Mouse (Mus musculus) T-helper 2 cell (primary cell): ENCODE data around the gene Popdc2.
"Not testable (repeated sequence)": the region's sequence is repeated elsewhere in the genome, so short reads cannot be mapped to it uniquely, and the experiment has no call there.

Experiments
- in situ Hi-C: fragments of 300-600 bp; cut with MboI, MseI; formaldehyde crosslinking; loops from one replicate; pipeline ENCODE4 v1.15.1; 2025; ENCODE audit warnings: high pct_unique_total_duplicates

Popdc2 gene

GRCm38 (mm10) chr16:38361933-38362332, at the start of gene Popdc2:
Popdc2 (plus strand) TSS chr16:38362209.
- in situ Hi-C loops: no loop called here

GRCm38 (mm10) chr16:38318492-38318891, 43.5 kb upstream of the Popdc2 start:
- in situ Hi-C loops: no loop called here

GRCm38 (mm10) chr16:38319087-38319486, 42.9 kb upstream of the Popdc2 start:
- in situ Hi-C loops: no loop called here

GRCm38 (mm10) chr16:38321452-38321935, 40.5 kb upstream of the Popdc2 start:
- in situ Hi-C loops: loop anchor here (5.0 kb wide), 1 partner anchor 161 kb away; no protein-coding TSS in a partner anchor

- in situ Hi-C loops: loop anchor here (5.0 kb wide), 1 partner anchor 158 kb away; no protein-coding TSS in a partner anchor
Measured at GRCm38 (mm10) chr16:38324311-38324710, 37.7 kb upstream of the Popdc2 start.

- in situ Hi-C loops: no loop called here
Measured at GRCm38 (mm10) chr16:38326778-38327397, 35.1 kb upstream of the Popdc2 start.

- in situ Hi-C loops: no loop called here
Measured at GRCm38 (mm10) chr16:38329340-38329739, 32.7 kb upstream of the Popdc2 start.

- in situ Hi-C loops: no loop called here
Measured at GRCm38 (mm10) chr16:38334431-38334830, 27.6 kb upstream of the Popdc2 start.

- in situ Hi-C loops: not testable (repeated sequence)
Measured at GRCm38 (mm10) chr16:38338077-38338476, 23.9 kb upstream of the Popdc2 start.

- in situ Hi-C loops: no loop called here
Measured at GRCm38 (mm10) chr16:38341396-38342324, 20.3 kb upstream of the Popdc2 start, which contains the start of gene Maats1. Maats1 (minus strand) TSS chr16:38342143.

- in situ Hi-C loops: no loop called here
Measured at GRCm38 (mm10) chr16:38344941-38345725, 16.9 kb upstream of the Popdc2 start.

GRCm38 (mm10) chr16:38346529-38347325, 15.3 kb upstream of the Popdc2 start, which contains the start of the genes Cox17 and Gm21987:
Cox17 (plus strand) TSS chr16:38346991.
Gm21987 (plus strand) TSS chr16:38347040.
- in situ Hi-C loops: no loop called here

- in situ Hi-C loops: no loop called here
Measured at GRCm38 (mm10) chr16:38347588-38347987, 14.4 kb upstream of the Popdc2 start.

- in situ Hi-C loops: no loop called here
Measured at GRCm38 (mm10) chr16:38348217-38348761, 13.7 kb upstream of the Popdc2 start.

- in situ Hi-C loops: loop anchor here (10.0 kb wide), 1 partner anchor 135 kb away; no protein-coding TSS in a partner anchor
Measured at GRCm38 (mm10) chr16:38349881-38350280, 12.1 kb upstream of the Popdc2 start.

- in situ Hi-C loops: loop anchor here (10.0 kb wide), 1 partner anchor 134 kb away; no protein-coding TSS in a partner anchor
Measured at GRCm38 (mm10) chr16:38350361-38350855, 11.6 kb upstream of the Popdc2 start.

GRCm38 (mm10) chr16:38350939-38351338, 11.1 kb upstream of the Popdc2 start:
- in situ Hi-C loops: loop anchor here (10.0 kb wide), 1 partner anchor 134 kb away; no protein-coding TSS in a partner anchor

- in situ Hi-C loops: loop anchor here (10.0 kb wide), 1 partner anchor 133 kb away; no protein-coding TSS in a partner anchor
Measured at GRCm38 (mm10) chr16:38352031-38352430, 10.0 kb upstream of the Popdc2 start.

GRCm38 (mm10) chr16:38352851-38353250, 9.2 kb upstream of the Popdc2 start:
- in situ Hi-C loops: loop anchor here (10.0 kb wide), 1 partner anchor 132 kb away; no protein-coding TSS in a partner anchor

- in situ Hi-C loops: loop anchor here (10.0 kb wide), 1 partner anchor 131 kb away; no protein-coding TSS in a partner anchor
Measured at GRCm38 (mm10) chr16:38353642-38354041, 8.4 kb upstream of the Popdc2 start.
